Mouse (Mus musculus) MEL (cell line): ENCODE results near the gene Rabep1.

Experiments used
- CHD1 ChIP-seq: IDR thresholded peaks from 2 replicates; pipeline ENCODE4 v1.6.1; 2012; ENCODE audit warnings: low read depth, mild to moderate bottlenecking, inconsistent platforms, low read length, improper control_type of control experiment
- CTCF ChIP-seq, 3 experiments: IDR thresholded peaks in 2 of 3; conservative IDR thresholded peaks in 1 of 3; 2 replicates each; pipeline ENCODE4 v1.5.1; 2011 to 2012; ENCODE audit warnings: low read length in 3 of 3, low read depth in 2 of 3, mild to moderate bottlenecking in 2 of 3, improper control_type of control experiment in 1 of 3, inconsistent platforms in 1 of 3, mixed read lengths in 1 of 3, moderate library complexity in 1 of 3; ENCODE audit not compliant: control insufficient read depth in 1 of 3, insufficient read depth in 1 of 3, poor library complexity in 1 of 3, severe bottlenecking in 1 of 3
- E2F4 ChIP-seq: IDR thresholded peaks from 2 replicates; pipeline ENCODE4 v1.6.1; 2011; ENCODE audit warnings: low read depth, low read length, improper control_type of control experiment, borderline replicate concordance
- MYB ChIP-seq: IDR thresholded peaks from 2 replicates; pipeline ENCODE4 v1.6.1; 2011; ENCODE audit warnings: mild to moderate bottlenecking, low read depth, low read length, improper control_type of control experiment
- NRF1 ChIP-seq: IDR thresholded peaks from 2 replicates; pipeline ENCODE4 v1.6.1; 2014; ENCODE audit warnings: low read depth, mild to moderate bottlenecking, inconsistent platforms, low read length, improper control_type of control experiment, moderate library complexity; ENCODE audit not compliant: poor library complexity, insufficient read depth, severe bottlenecking
- POLR2A ChIP-seq, 2 experiments: IDR thresholded peaks; 2 replicates each; pipeline ENCODE4 v1.6.1; 2011 to 2012; ENCODE audit warnings: low read length in 2 of 2, mild to moderate bottlenecking in 2 of 2, control low read depth in 1 of 2, improper control_type of control experiment in 1 of 2, low read depth in 1 of 2, moderate library complexity in 1 of 2; ENCODE audit not compliant: control insufficient read depth in 1 of 2, insufficient read depth in 1 of 2, poor library complexity in 1 of 2
- RCOR1 ChIP-seq: IDR thresholded peaks from 2 replicates; pipeline ENCODE4 v1.6.1; 2012; ENCODE audit warnings: low read depth, mild to moderate bottlenecking, inconsistent platforms, low read length, improper control_type of control experiment
- SMC3 ChIP-seq: IDR thresholded peaks from 2 replicates; pipeline ENCODE4 v1.6.1; 2011; ENCODE audit warnings: low read depth, low read length, improper control_type of control experiment
- TAL1 ChIP-seq: IDR thresholded peaks from 2 replicates; pipeline ENCODE4 v1.6.1; 2012; ENCODE audit warnings: mild to moderate bottlenecking, inconsistent platforms, low read length, moderate library complexity, mixed read lengths
- TCF12 ChIP-seq: IDR thresholded peaks from 2 replicates; pipeline ENCODE4 v1.6.1; 2014; ENCODE audit warnings: low read depth, mild to moderate bottlenecking, inconsistent platforms, low read length, improper control_type of control experiment, moderate library complexity
- UBTF ChIP-seq: IDR thresholded peaks from 2 replicates; pipeline ENCODE4 v1.6.1; 2012; ENCODE audit warnings: low read depth, mild to moderate bottlenecking, inconsistent platforms, low read length, improper control_type of control experiment, moderate library complexity, borderline replicate concordance; ENCODE audit not compliant: insufficient read depth
- ZKSCAN1 ChIP-seq: IDR thresholded peaks from 2 replicates; pipeline ENCODE4 v1.6.1; 2012; ENCODE audit warnings: low read depth, mild to moderate bottlenecking, inconsistent platforms, low read length, improper control_type of control experiment, moderate library complexity
- ZNF384 ChIP-seq: IDR thresholded peaks from 2 replicates; pipeline ENCODE4 v1.6.1; 2012; ENCODE audit warnings: low read depth, mild to moderate bottlenecking, inconsistent platforms, low read length, improper control_type of control experiment

- TF ChIP-seq CHD1 (no peak), POLR2A (IDR thresholded peaks at IDR 0.05; ENCODE audit: control insufficient read depth in 1 of 2, insufficient read depth in 1 of 2, low read depth in 1 of 2, low read length in 2 of 2, poor library complexity in 1 of 2) (no peak), TCF12 (no peak), CTCF (IDR thresholded peaks at IDR 0.05 in 2 of 3, conservative IDR thresholded peaks at IDR 0.05 in 1 of 3; ENCODE audit: control insufficient read depth in 1 of 3, insufficient read depth in 1 of 3, low read depth in 2 of 3, low read length in 3 of 3, poor library complexity in 1 of 3, severe bottlenecking in 1 of 3) (no peak), ZNF384 (no peak), NRF1 (no peak), ZKSCAN1 (no peak), MYB (no peak), RCOR1 (no peak), E2F4 (no peak), TAL1 (no peak), UBTF (no peak), SMC3 (no peak)
Measured at GRCm38 (mm10) chr11:70809011-70809410, 35.6 kb upstream of the Rabep1 start.
